Mouse (Mus musculus): ENCODE data around the gene Usp2. TPM values are rescaled to one million over a fixed set of nuclear protein-coding genes. Genes with fewer than 3 reads are reported as not detected.

The Usp2 gene
- polyA plus RNA-seq, 1 experiment from 2014 or later: 11.0 TPM

DNA sequence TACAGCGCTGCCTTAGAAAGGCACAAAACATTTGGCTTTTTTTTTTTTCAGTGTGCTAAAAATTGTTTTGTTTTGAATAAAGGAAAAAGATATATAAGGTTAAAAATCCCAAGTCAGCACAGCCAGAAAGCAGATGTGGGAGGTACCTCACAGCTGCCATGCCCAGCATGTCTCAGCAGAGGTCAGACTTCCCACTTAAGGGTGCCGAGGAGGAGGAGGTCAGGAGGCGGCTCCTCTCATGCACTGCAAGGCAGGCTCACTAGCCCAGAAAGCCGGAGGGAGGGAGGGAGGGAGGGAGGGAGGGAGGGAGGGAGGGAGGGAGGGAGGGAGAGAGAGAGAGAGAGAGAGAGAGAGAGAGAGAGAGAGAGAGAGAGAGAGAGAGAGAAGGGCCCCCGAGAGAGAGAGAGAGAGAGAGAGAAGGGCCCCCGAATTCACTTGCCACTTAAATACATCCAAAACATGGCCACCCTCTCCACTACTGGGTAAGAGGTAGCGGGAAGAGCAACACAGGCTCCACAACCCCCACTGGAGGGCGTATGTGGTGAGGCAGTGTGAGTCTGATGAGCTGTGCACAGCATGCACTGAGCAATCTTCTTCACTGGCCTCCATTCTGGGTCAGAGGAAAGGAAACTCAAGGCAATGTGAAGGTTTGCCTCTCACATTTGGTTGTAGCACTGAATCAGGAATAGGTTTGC is 77.3 kb downstream of the Usp2 start:
- 37% methylated on average over 7 of the region's 8 CpGs for WGBS
- Histone ChIP-seq H3K4me1 (replicated peaks) (no peaks in the 10 kb centered on the region), H3K36me3 (peaks cover 77% of the 10 kb centered on the region), H3K9ac (replicated peaks) (no peak overlapping the region), H3K27me3 (no peaks in the 10 kb centered on the region), H3K4me2 (no peak overlapping the region), H3K4me3 (replicated peaks) (no peak overlapping the region), H3K9me3 (no peaks in the 10 kb centered on the region), H3K27ac (no peak overlapping the region)
- no peak for ATAC-seq (ENCODE audit: insufficient number of reproducible peaks, insufficient read depth, low FRiP score, low TSS enrichment, low read depth)

DNA sequence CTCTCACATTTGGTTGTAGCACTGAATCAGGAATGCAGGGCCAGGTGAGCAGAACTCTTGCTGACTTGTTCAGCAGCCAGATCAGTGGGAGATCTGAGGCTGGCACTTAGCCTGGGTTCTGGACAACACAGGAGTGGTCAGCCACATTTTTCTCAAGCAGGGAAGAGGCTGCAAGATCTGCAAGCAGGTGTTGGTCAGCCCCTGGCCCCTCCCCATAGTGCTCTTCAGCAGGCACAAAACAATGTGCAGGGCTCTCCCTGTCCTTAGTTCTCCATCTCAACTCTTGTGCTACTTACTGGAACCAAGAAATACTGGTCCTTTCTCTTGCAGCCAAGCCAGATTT is 77.9 kb downstream of the Usp2 start:
- H3K36me3 ChIP-seq: peaks cover 77% of the 10 kb centered on the region
- H3K4me3 ChIP-seq (replicated peaks): no peak overlapping the region
- H3K9me3 ChIP-seq: no peaks in the 10 kb centered on the region
- H3K4me1 ChIP-seq (replicated peaks): no peaks in the 10 kb centered on the region
- no peaks in the 10 kb centered on the region for H3K27me3 ChIP-seq
- no peak overlapping the region for H3K9ac ChIP-seq (replicated peaks)
- no peak for ATAC-seq (ENCODE audit: insufficient number of reproducible peaks, insufficient read depth, low FRiP score, low TSS enrichment, low read depth)
- H3K27ac ChIP-seq: no peak overlapping the region
- H3K4me2 ChIP-seq: no peak overlapping the region

Other genes with a start within 250 kb of the Usp2 start
- gene Thy1, start 23.6 kb upstream of the Usp2 start, polyA plus RNA-seq (2016; fragmentation: Nextera tagmentation; extraction: Ambion mirVana): 0.47 TPM in 1 of 2 replicates, not detected in the other
- 0.29 and 0.40 TPM in 2 replicates for gene Mfrp, start 34.7 kb downstream of the Usp2 start, polyA plus RNA-seq (2016; fragmentation: Nextera tagmentation; extraction: Ambion mirVana)
- gene C1qtnf5, start 40.2 kb downstream of the Usp2 start, polyA plus RNA-seq (2016; fragmentation: Nextera tagmentation; extraction: Ambion mirVana): 0.84 TPM in 1 of 2 replicates, not detected in the other
- 0.08 and 0.17 TPM in 2 replicates for gene Gm49380, start 46.5 kb downstream of the Usp2 start, polyA plus RNA-seq (2016; fragmentation: Nextera tagmentation; extraction: Ambion mirVana)
- gene Rnf26, start 46.5 kb downstream of the Usp2 start, polyA plus RNA-seq (2016; fragmentation: Nextera tagmentation; extraction: Ambion mirVana): 89.6 and 91.4 TPM in 2 replicates
- 18.0 and 18.1 TPM in 2 replicates for gene Mcam, start 67.4 kb downstream of the Usp2 start, polyA plus RNA-seq (2016; fragmentation: Nextera tagmentation; extraction: Ambion mirVana)
- gene Cbl, start 167.0 kb downstream of the Usp2 start, polyA plus RNA-seq (2016; fragmentation: Nextera tagmentation; extraction: Ambion mirVana): 18.4 and 18.7 TPM in 2 replicates
- gene Ccdc153, start 173.7 kb downstream of the Usp2 start, polyA plus RNA-seq (2016; fragmentation: Nextera tagmentation; extraction: Ambion mirVana): not detected in 2 replicates
- gene Pdzd3, start 184.4 kb downstream of the Usp2 start, polyA plus RNA-seq (2016; fragmentation: Nextera tagmentation; extraction: Ambion mirVana): not detected in 2 replicates
- gene Nlrx1, start 201.6 kb downstream of the Usp2 start, polyA plus RNA-seq (2016; fragmentation: Nextera tagmentation; extraction: Ambion mirVana): 5.3 and 6.7 TPM in 2 replicates
- gene Abcg4, start 221.6 kb downstream of the Usp2 start, polyA plus RNA-seq (2016; fragmentation: Nextera tagmentation; extraction: Ambion mirVana): 7.0 and 7.7 TPM in 2 replicates
- gene Hinfp, start 238.7 kb downstream of the Usp2 start, polyA plus RNA-seq (2016; fragmentation: Nextera tagmentation; extraction: Ambion mirVana): 29.1 and 33.2 TPM in 2 replicates